Mouse (Mus musculus) midbrain, embryonic 10.5 days (tissue): ENCODE measurements around the gene Gpm6b. TPM values are rescaled to one million over a fixed set of nuclear protein-coding genes. Genes with fewer than 3 reads are reported as not detected.

Experiments used
- DNase-seq: peaks from one replicate; pipeline ENCODE4 v3.0.0-alpha.2; 2017; ENCODE audit warnings: low spot score
- H3K27ac ChIP-seq: fragments of 300-500 bp; sonication (generic); replicated peaks from 2 replicates; pipeline ENCODE4 v1.5.1; 2016; ENCODE audit warnings: mild to moderate bottlenecking
- H3K27me3 ChIP-seq: fragments of 300-500 bp; sonication (generic); 2 replicates; pipeline ENCODE4 v1.6.1; 2016; ENCODE audit warnings: low read depth, mild to moderate bottlenecking; ENCODE audit not compliant: poor library complexity, severe bottlenecking
- H3K36me3 ChIP-seq: fragments of 300-500 bp; sonication (generic); 2 replicates; pipeline ENCODE4 v1.6.1; 2016; ENCODE audit warnings: mild to moderate bottlenecking, moderate library complexity
- H3K4me1 ChIP-seq: fragments of 300-500 bp; sonication (generic); 2 replicates; pipeline ENCODE4 v1.6.1; 2016
- H3K4me3 ChIP-seq: fragments of 300-500 bp; sonication (generic); 2 replicates; pipeline ENCODE4 v1.5.1; 2016; ENCODE audit warnings: mild to moderate bottlenecking, moderate library complexity
- H3K9me3 ChIP-seq: fragments of 300-500 bp; sonication (generic); replicated peaks from 2 replicates; pipeline ENCODE4 v1.6.1; 2016; ENCODE audit warnings: mild to moderate bottlenecking
- WGBS: fragments of 180-500 bp; shearing (Covaris S2); methylation state at CpG from one replicate; pipeline ENCODE4 v1.1.7; 2016; 5-methylcytosine and 5-hydroxymethylcytosine counted together
- polyA plus RNA-seq: library from polyadenylated mRNA; unstranded; fragments of >200 nt; fragmentation: Nextera tagmentation; extraction: Ambion mirVana; gene quantifications from 2 replicates; pipeline ENCODE4 v1.2.1, GENCODE M21; 2016

Gene Gpm6b
- polyA plus RNA-seq, 1 experiment from 2014 or later: 61.2 TPM

- Histone ChIP-seq H3K27ac (peak overlapping the region; percentile 88), H3K9me3 (no peaks in the 10 kb centered on the region), H3K4me1 (peaks cover 14% of the 10 kb centered on the region; the same call in 1 of the 2 replicates), H3K36me3 (no peaks in the 10 kb centered on the region), H3K27me3 (peaks cover 89% of the 10 kb centered on the region), H3K4me3 (peak overlapping the region; percentile 53)
- WGBS: 19% methylated on average over 10 of the region's 10 CpGs
- peak; percentile 48 for DNase-seq
Observed at GRCm38 (mm10) chrX:166344228-166345015, 105.7 kb downstream of the Gpm6b start.

GRCm38 (mm10) chrX:166348086-166348485 is 109.4 kb downstream of the Gpm6b start:
- no peak for DNase-seq
- Histone ChIP-seq H3K4me3 (peak overlapping the region; percentile 53), H3K27ac (no peak overlapping the region)

GRCm38 (mm10) chrX:166348634-166349033 is 109.9 kb downstream of the Gpm6b start:
- H3K27ac ChIP-seq: no peak overlapping the region
- no peak for DNase-seq
- peak overlapping the region; percentile 14; the same call in 1 of the 2 replicates for H3K4me3 ChIP-seq
- H3K27me3 ChIP-seq: peaks cover 88% of the 10 kb centered on the region
- 86% methylated on average over 4 of the region's 4 CpGs for WGBS
- H3K4me1 ChIP-seq: peaks cover 10% of the 10 kb centered on the region; the same call in 1 of the 2 replicates
- H3K36me3 ChIP-seq: no peaks in the 10 kb centered on the region
- no peaks in the 10 kb centered on the region for H3K9me3 ChIP-seq

More at GRCm38 (mm10) chrX:166348086-166348485, 109.4 kb downstream of the Gpm6b start:
- no peaks in the 10 kb centered on the region for H3K9me3 ChIP-seq
- no peaks in the 10 kb centered on the region for H3K36me3 ChIP-seq
- peaks cover 89% of the 10 kb centered on the region for H3K27me3 ChIP-seq
- peaks cover 13% of the 10 kb centered on the region; the same call in 1 of the 2 replicates for H3K4me1 ChIP-seq
- 86% methylated on average over 6 of the region's 6 CpGs for WGBS

- no peak overlapping the region for H3K27ac ChIP-seq
- H3K4me3 ChIP-seq: no peak overlapping the region
- peaks cover 10% of the 10 kb centered on the region; the same call in 1 of the 2 replicates for H3K4me1 ChIP-seq
- H3K27me3 ChIP-seq: peaks cover 96% of the 10 kb centered on the region
- H3K9me3 ChIP-seq: no peaks in the 10 kb centered on the region
- 33% methylated on average over 6 of the region's 6 CpGs for WGBS
- no peaks in the 10 kb centered on the region for H3K36me3 ChIP-seq
- peak; percentile 43 for DNase-seq
Observed at GRCm38 (mm10) chrX:166351790-166352189, 113.1 kb downstream of the Gpm6b start.

GRCm38 (mm10) chrX:166353412-166353811 is 114.7 kb downstream of the Gpm6b start:
- Histone ChIP-seq H3K4me1 (peaks cover 3% of the 10 kb centered on the region; the same call in 1 of the 2 replicates), H3K27ac (no peak overlapping the region), H3K36me3 (peaks cover 7% of the 10 kb centered on the region; the same call in 1 of the 2 replicates), H3K27me3 (peaks cover 96% of the 10 kb centered on the region), H3K9me3 (no peaks in the 10 kb centered on the region), H3K4me3 (no peak overlapping the region)
- WGBS: 76% methylated on average over 2 of the region's 2 CpGs
- DNase-seq: no peak

DNA sequence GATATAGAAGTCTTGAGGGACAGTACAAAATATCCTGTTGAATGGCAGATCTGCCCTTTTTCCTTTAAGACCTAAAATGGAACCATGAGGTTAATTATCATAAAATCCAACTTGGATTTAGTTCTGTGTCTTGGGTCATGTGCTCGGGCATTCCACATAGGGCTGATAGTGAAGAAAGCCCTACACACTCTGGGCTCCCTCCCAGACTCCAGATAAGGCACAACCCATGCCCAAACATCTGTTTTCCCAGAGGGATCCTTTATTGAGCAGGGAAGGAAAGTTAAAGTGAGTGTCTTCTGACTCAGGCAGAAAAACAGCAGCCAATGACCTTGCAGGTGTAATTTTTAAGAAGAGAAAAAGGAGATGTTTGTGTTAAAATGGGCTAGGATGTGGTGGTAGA is 116.2 kb downstream of the Gpm6b start:
- Histone ChIP-seq H3K4me1 (no peaks in the 10 kb centered on the region), H3K4me3 (no peak overlapping the region), H3K36me3 (peaks cover 15% of the 10 kb centered on the region), H3K27me3 (peaks cover 99% of the 10 kb centered on the region), H3K27ac (no peak overlapping the region), H3K9me3 (no peaks in the 10 kb centered on the region)
- no peak for DNase-seq
- 96% methylated on average over 1 of the region's 1 CpGs for WGBS

GRCm38 (mm10) chrX:166356276-166356675 is 117.6 kb downstream of the Gpm6b start:
- H3K27ac ChIP-seq: no peak overlapping the region
- no peaks in the 10 kb centered on the region for H3K4me1 ChIP-seq
- WGBS: 89% methylated on average over 3 of the region's 3 CpGs
- peaks cover 21% of the 10 kb centered on the region for H3K36me3 ChIP-seq
- no peak overlapping the region for H3K4me3 ChIP-seq
- H3K27me3 ChIP-seq: peaks cover 99% of the 10 kb centered on the region
- H3K9me3 ChIP-seq: no peaks in the 10 kb centered on the region
- no peak for DNase-seq

DNA sequence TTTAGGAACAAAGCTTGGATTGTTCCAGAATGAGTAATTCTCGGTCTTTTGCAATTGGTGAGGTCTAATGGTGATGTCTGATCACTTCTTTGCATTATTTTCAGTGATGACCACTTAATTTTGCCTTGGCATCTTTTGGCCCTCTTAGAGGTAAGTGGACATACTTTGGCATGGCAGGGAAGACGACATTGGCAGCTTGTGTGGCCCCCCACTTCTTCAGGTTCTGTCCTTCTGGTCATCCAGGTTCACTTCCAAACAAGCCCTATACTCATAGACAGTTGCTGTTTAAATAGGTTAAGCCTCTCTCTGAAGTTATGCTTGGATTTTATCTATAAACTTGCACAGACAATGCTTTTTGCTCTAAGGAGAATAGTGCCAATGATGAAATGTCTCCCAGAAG is 120.2 kb downstream of the Gpm6b start:
- no peak for DNase-seq
- Histone ChIP-seq H3K36me3 (peaks cover 21% of the 10 kb centered on the region), H3K4me3 (no peak overlapping the region), H3K27me3 (peaks cover 98% of the 10 kb centered on the region), H3K27ac (no peak overlapping the region), H3K4me1 (no peaks in the 10 kb centered on the region), H3K9me3 (no peaks in the 10 kb centered on the region)
- 72% methylated on average over 2 of the region's 2 CpGs for WGBS

DNA sequence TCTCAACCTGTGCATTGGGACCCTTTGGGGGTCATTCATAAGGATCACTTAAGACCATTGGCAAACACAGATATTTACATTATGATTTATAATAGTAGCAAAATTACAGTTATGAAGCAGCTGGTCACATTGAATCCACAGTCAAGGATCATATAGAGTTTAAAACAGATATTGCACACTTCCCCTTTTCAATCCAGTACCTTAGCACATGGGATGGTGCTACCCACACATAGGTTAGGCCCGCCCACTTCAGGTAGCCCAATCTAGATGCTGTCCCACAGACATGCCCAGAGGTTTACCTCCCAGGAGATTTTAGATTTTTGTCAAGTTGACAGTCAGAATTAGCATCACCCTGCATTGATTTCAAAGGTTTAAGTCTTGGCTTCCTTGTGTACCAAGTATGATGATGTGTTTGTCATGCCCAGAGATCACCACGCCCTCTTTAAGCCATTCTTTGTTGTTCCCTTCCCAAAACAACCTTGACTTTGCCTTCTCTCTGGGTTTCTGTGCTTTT is 121.3 kb downstream of the Gpm6b start:
- Histone ChIP-seq H3K4me3 (no peak overlapping the region), H3K27ac (no peak overlapping the region), H3K9me3 (no peaks in the 10 kb centered on the region), H3K36me3 (peaks cover 21% of the 10 kb centered on the region), H3K4me1 (no peaks in the 10 kb centered on the region), H3K27me3 (peaks cover 95% of the 10 kb centered on the region)
- no peak for DNase-seq
- 82% methylated on average over 2 of the region's 2 CpGs for WGBS

- H3K36me3 ChIP-seq: peaks cover 21% of the 10 kb centered on the region
- no peak overlapping the region for H3K4me3 ChIP-seq
- WGBS: 87% methylated on average over 4 of the region's 4 CpGs
- no peaks in the 10 kb centered on the region for H3K9me3 ChIP-seq
- H3K27ac ChIP-seq: no peak overlapping the region
- no peak for DNase-seq
- peaks cover 95% of the 10 kb centered on the region for H3K27me3 ChIP-seq
- no peaks in the 10 kb centered on the region for H3K4me1 ChIP-seq
Observed at GRCm38 (mm10) chrX:166360455-166360854, 121.7 kb downstream of the Gpm6b start.

DNA sequence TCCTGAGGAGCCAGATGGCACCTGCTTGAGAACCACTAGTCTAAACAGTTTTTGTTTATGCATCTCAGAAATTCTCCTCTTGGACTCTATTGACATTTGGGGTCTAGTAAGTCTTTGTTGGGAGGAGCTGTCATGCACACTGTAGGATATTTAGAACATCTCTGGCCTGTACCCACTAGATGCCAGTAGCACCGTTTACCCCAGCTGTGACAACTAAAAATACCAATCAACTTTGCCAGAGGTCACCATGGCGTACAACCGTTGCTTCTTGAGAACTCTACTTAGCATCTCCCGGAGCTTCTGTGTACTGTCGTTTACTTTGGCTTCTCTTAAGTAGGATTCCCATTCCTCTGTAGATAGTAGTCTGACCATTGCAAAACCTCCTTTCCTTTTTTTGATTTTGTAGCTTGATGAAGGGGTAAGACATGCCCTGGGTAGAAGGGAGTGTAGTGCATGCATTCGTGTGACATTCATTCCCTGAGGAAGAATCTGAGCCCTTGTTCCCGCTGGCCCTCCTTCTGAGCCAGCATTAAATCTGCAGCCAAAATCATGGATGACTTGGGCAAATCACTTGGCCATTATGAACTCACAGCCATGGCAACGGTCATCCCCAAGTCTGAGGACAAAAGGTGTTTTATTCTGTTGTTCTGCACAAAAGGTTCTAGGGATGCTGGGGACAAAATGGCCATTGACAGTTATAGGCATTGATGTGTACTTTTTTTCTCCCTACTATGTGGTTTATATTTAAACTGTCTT is 126.9 kb downstream of the Gpm6b start:
- WGBS: 76% methylated on average over 8 of the region's 8 CpGs
- peaks cover 95% of the 10 kb centered on the region for H3K27me3 ChIP-seq
- no peak for DNase-seq

DNA sequence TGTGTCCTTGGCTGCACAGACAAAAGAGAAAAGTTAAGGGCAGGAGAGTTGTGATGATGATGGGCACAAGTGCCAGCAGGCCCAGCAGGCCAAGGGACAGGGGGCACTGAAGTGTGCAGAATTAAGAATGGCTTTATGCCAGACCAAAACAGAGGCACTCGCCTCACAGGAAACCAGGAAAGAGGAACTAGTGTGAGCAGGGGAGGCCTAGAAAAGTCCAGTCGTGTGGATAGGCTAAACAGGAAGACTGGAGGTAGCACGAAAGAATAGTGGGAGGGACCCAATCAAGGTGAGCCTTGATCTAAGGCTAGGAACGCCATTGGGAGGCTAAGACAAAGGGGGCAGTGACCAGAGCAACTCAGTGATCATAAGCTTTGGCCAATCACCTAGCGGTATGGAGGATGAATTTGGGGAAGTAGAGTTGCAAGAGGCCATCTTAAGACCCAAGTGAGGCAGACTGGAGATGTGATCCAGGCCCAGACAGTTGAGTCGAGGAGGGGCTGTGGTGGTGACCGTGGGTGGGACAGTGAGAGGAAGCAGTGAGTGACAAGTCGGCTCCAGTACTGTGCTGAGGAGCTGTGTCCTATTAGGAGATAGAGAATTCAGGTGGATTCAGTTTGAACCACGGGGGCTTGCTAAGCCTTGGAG is 138.1 kb downstream of the Gpm6b start:
- Histone ChIP-seq H3K27ac (no peak overlapping the region), H3K9me3 (no peaks in the 10 kb centered on the region), H3K36me3 (peaks cover 60% of the 10 kb centered on the region), H3K27me3 (peaks cover 99% of the 10 kb centered on the region), H3K4me1 (no peaks in the 10 kb centered on the region), H3K4me3 (no peak overlapping the region)
- no peak for DNase-seq
- 86% methylated on average over 9 of the region's 9 CpGs for WGBS

More for the DNA sequence above, 126.9 kb downstream of the Gpm6b start:
- Histone ChIP-seq H3K4me3 (no peak overlapping the region), H3K36me3 (0 out of 2 replicates have a peak, but pooled peaks cover 7% of the 10 kb centered on the region), H3K9me3 (no peaks in the 10 kb centered on the region), H3K27ac (no peak overlapping the region), H3K4me1 (0 out of 2 replicates have a peak, but pooled peaks cover 4% of the 10 kb centered on the region)
